ENCODE assay signal across 11 mouse cellular contexts in the genomic region with DNA sequence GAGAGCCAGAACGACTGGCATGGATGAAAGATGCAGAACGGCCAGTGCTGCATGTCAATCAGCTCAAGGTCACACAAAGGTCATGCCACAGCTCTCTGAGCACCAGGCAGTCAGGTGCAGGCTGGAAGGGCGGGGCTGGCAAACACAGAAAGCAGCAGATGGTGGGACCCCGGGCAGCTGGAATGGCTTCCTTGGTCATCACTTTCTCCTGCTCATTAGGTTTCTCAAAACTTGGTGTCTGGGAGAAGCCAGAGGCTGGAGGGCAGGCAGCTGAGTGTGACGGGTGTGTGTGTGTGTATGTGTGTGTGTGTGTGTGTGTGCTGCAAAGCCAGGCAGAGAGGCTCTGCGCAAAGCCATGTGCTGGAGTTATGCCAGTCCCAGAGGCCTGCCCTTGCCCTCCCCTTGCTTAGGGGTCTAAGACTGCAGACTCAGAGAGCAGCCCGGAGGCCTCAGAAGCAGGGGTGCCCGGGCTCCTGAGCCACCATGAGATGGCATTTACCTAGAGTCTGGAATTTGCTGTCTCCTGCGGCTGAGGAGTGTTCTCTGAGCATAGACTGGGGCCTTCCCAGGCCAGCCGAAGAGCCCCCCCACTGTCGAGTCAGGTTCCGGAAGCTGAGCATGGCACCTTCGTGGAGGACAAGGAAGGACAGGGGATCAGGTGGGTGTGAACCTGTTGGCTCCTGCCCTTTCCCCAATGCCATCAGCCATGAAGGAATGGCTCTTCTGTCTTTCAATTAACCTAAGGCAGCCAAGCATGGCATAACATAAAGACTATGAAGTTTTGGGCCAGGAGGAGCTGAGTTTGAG.
DNase-seq lines count a peak whose midpoint lies in the region; ATAC-seq and TF ChIP-seq lines count a peak whose summit lies in the region.
"Had no signal": no experiment of that assay in that cellular context is flagged by ENCODE, and none has a peak within 500 bp of the region (broad histone marks: within the 10 kb centered on the region; RNA-seq: fewer than 3 reads in every experiment).

No protein-coding gene starts in this region.

- H3K9ac ChIP-seq in midbrain, embryonic 11.5 days (ENCODE audit: low read length): no peak overlapping the region
- H3K9ac ChIP-seq in neural tube, embryonic 12.5 days: no peak overlapping the region
- H3K9ac ChIP-seq: liver, embryonic 15.5 days had no signal

- peak overlapping the region; percentile 14; the same call in 1 of the 2 replicates for H3K27ac ChIP-seq in midbrain, embryonic 10.5 days (replicated peaks)
- no peak overlapping the region for H3K27ac ChIP-seq in midbrain, embryonic 11.5 days (ENCODE audit: low read depth, low read length)
- H3K27ac ChIP-seq in hindbrain, embryonic 10.5 days: peak overlapping the region; percentile 59; the same call in 1 of the 2 replicates
- peak overlapping the region; percentile 17; the same call in 1 of the 2 replicates for H3K27ac ChIP-seq in kidney, adult 2 months (ENCODE audit: insufficient read depth, low read depth, low read length)
- no peak overlapping the region for H3K27ac ChIP-seq in neural tube, embryonic 12.5 days
- H3K27ac ChIP-seq: liver, embryonic 15.5 days had no signal

- no peaks in the 10 kb centered on the region for H3K36me3 ChIP-seq in midbrain, embryonic 10.5 days
- no peaks in the 10 kb centered on the region for H3K36me3 ChIP-seq in midbrain, embryonic 11.5 days (ENCODE audit: control insufficient read depth, insufficient read depth, low read length)
- no peaks in the 10 kb centered on the region for H3K36me3 ChIP-seq in hindbrain, embryonic 10.5 days
- H3K36me3 ChIP-seq in kidney, adult 2 months (ENCODE audit: control insufficient read depth, insufficient read depth, low read length): no peaks in the 10 kb centered on the region
- no peaks in the 10 kb centered on the region for H3K36me3 ChIP-seq in neural tube, embryonic 12.5 days
- H3K36me3 ChIP-seq: liver, embryonic 15.5 days had no signal

- ATAC-seq in midbrain, embryonic 11.5 days (ENCODE audit: low FRiP score): no peak
- ATAC-seq in neural tube, embryonic 12.5 days (ENCODE audit: low FRiP score, low read depth): peak; percentile 37; the same call in 1 of the 2 replicates
- no peak for ATAC-seq in monocyte, adult 5-6 weeks (replicated peaks; ENCODE audit: insufficient number of reproducible peaks, low FRiP score, low TSS enrichment, poor library complexity, severe bottlenecking)

- no peak for DNase-seq in midbrain, embryonic 10.5 days (ENCODE audit: low spot score)
- no peak for DNase-seq in midbrain, embryonic 11.5 days (ENCODE audit: low spot score, missing footprints)
- DNase-seq in hindbrain, embryonic 10.5 days (ENCODE audit: low spot score): peak; percentile 15
- DNase-seq in kidney, adult 2 months: peak; percentile 56
- no peak for DNase-seq in gastrocnemius, postnatal 25 days
- DNase-seq in frontal cortex, postnatal 25 days (ENCODE audit: low spot score in 2 of 2): no peak
- DNase-seq: gastrocnemius, postnatal 36 days; thymus, postnatal 14 days had no signal

- no peak overlapping the region for H3K4me3 ChIP-seq in midbrain, embryonic 10.5 days
- no peak overlapping the region for H3K4me3 ChIP-seq in midbrain, embryonic 11.5 days (ENCODE audit: low read depth, low read length)
- H3K4me3 ChIP-seq in hindbrain, embryonic 10.5 days: no peak overlapping the region
- no peak overlapping the region for H3K4me3 ChIP-seq in kidney, adult 2 months (ENCODE audit: insufficient read depth, low read depth, low read length)
- no peak overlapping the region for H3K4me3 ChIP-seq in neural tube, embryonic 12.5 days
- H3K4me3 ChIP-seq: liver, embryonic 15.5 days had no signal

- H3K4me2 ChIP-seq in midbrain, embryonic 11.5 days: no peak overlapping the region
- no peak overlapping the region for H3K4me2 ChIP-seq in neural tube, embryonic 12.5 days (replicated peaks)
- H3K4me2 ChIP-seq: liver, embryonic 15.5 days had no signal

- no peaks in the 10 kb centered on the region for H3K27me3 ChIP-seq in midbrain, embryonic 10.5 days (ENCODE audit: low read depth, poor library complexity, severe bottlenecking)
- no peaks in the 10 kb centered on the region for H3K27me3 ChIP-seq in midbrain, embryonic 11.5 days (ENCODE audit: control insufficient read depth, insufficient read depth, low read length)
- H3K27me3 ChIP-seq in hindbrain, embryonic 10.5 days (ENCODE audit: insufficient read depth, poor library complexity, severe bottlenecking): no peaks in the 10 kb centered on the region; the same call in 1 of the 2 replicates
- no peaks in the 10 kb centered on the region for H3K27me3 ChIP-seq in kidney, adult 2 months (replicated peaks; ENCODE audit: control insufficient read depth, insufficient read depth, low read length)
- H3K27me3 ChIP-seq in neural tube, embryonic 12.5 days (replicated peaks): no peaks in the 10 kb centered on the region
- H3K27me3 ChIP-seq: liver, embryonic 15.5 days had no signal

- no peak for TF ChIP-seq CTCF in kidney, adult 2 months (conservative IDR thresholded peaks at IDR 0.05; ENCODE audit: insufficient read depth, insufficient read length, low read depth, low read length)

- no peak for TF ChIP-seq POLR2A in kidney, adult 2 months (IDR thresholded peaks at IDR 0.05; ENCODE audit: low read depth, low read length)

- H3K4me1 ChIP-seq in midbrain, embryonic 10.5 days: peaks cover 19% of the 10 kb centered on the region
- H3K4me1 ChIP-seq in midbrain, embryonic 11.5 days (ENCODE audit: control insufficient read depth, insufficient read depth, low read length): no peaks in the 10 kb centered on the region
- peaks cover 34% of the 10 kb centered on the region for H3K4me1 ChIP-seq in hindbrain, embryonic 10.5 days (replicated peaks)
- H3K4me1 ChIP-seq in kidney, adult 2 months (ENCODE audit: control insufficient read depth, insufficient read depth, low read length): no peaks in the 10 kb centered on the region
- peaks cover 17% of the 10 kb centered on the region for H3K4me1 ChIP-seq in neural tube, embryonic 12.5 days
- H3K4me1 ChIP-seq: liver, embryonic 15.5 days had no signal

- H3K9me3 ChIP-seq in midbrain, embryonic 10.5 days (replicated peaks): no peaks in the 10 kb centered on the region
- no peaks in the 10 kb centered on the region for H3K9me3 ChIP-seq in midbrain, embryonic 11.5 days (ENCODE audit: control insufficient read depth, low read length)
- H3K9me3 ChIP-seq in hindbrain, embryonic 10.5 days: no peaks in the 10 kb centered on the region
- H3K9me3 ChIP-seq in neural tube, embryonic 12.5 days: no peaks in the 10 kb centered on the region
- H3K9me3 ChIP-seq: liver, embryonic 15.5 days had no signal

- 79% methylated on average over 13 of the region's 13 CpGs for WGBS in midbrain, embryonic 10.5 days
- WGBS in midbrain, embryonic 11.5 days: 78% methylated on average over 13 of the region's 13 CpGs
- WGBS in hindbrain, embryonic 10.5 days: 76% methylated on average over 13 of the region's 13 CpGs
- WGBS in kidney, adult 2 months: 35% methylated on average over 13 of the region's 13 CpGs
- 59% methylated on average over 13 of the region's 13 CpGs for WGBS in neural tube, embryonic 12.5 days

Comparison
In these comparisons a context has a peak if more than half of its experiments do, and no peak if none do; other contexts are left out.
1. H3K27ac ChIP-seq: peak in midbrain, embryonic 10.5 days (single experiment), hindbrain, embryonic 10.5 days (single experiment) and kidney, adult 2 months (single experiment); none in midbrain, embryonic 11.5 days (single experiment) and neural tube, embryonic 12.5 days (single experiment).
2. DNase-seq: peak in hindbrain, embryonic 10.5 days (single experiment) and kidney, adult 2 months (single experiment); none in midbrain, embryonic 10.5 days (single experiment), midbrain, embryonic 11.5 days (single experiment), gastrocnemius, postnatal 25 days (single experiment) and frontal cortex, postnatal 25 days (0 of 2).